Mouse (Mus musculus): ENCODE data around the gene Polr2h.
"Not testable (repeated sequence)": the region's sequence is repeated elsewhere in the genome, so short reads cannot be mapped to it uniquely, and the experiment has no call there.

The Polr2h gene

DNA sequence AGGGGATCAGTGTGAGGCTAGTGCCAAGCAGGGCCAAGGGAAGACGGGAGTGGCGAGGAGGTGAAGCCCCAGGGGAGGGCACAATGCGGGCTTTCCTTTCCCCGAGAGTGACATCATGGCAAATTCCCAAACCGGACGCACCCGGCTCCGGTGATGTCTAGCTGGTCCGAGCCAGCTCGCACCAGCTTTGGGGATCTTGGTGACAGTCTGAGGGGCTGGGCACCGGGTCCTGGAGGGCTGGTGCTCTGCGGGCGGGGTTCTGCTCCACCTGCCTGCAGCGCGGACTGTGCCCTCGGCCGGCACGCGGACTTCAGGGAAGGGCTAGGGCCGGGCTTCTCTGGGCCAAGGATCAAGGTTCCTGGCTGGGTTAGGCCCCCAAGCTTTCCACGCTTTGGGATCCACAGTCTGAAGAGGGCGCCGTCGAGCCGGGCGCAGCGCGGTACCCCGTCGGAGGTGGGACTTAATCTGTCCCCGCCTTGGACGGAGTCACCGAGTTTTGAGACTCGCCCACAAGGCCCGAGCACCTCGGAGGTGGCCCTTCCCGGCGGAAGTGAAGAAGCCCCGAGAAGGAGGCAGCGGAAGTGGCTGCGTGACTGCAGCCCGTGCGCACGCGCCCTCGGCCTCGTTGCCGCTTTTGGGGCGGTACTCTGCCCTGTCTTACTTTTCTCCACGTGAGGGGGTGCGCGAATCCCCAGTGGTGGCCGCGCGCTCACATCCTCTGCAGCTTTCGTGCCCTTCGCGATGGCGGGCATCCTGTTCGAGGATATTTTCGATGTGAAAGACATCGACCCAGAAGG lies at the start of gene Polr2h, which contains the start of gene Clcn2:
Gene Polr2h (plus strand): TSS at position 485 of the 797 bp plus-strand sequence.
Gene Clcn2 (minus strand): TSS at position 566 of the 797 bp plus-strand sequence.
- DNase-seq (ENCODE audit: low read depth, low spot score): peak; percentile 92

DNA sequence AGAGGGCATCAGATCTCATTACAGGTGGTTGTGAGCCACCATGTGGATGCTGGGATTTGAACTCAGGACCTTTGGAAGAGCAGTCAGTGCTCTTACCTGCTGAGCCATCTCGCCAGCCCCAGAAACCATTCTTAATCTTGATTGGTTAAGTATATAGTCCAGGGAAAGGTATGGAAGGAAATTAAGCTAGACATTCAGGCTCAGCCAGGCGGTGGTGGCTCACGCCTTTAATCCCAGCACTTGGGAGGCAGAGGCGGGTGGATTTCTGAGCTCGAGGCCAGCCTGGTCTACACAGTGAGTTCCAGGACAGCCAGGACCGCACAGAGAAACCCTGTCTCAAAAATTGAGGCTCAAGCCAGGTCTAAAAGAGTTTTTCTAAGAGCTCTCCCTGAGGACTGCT lies 49.5 kb upstream of the Polr2h start, which contains the start of gene Eif4g1:
Gene Eif4g1 (plus strand): TSS at position 301 of the 400 bp plus-strand sequence.
- not testable (repeated sequence) for DNase-seq (ENCODE audit: low read depth, low spot score)

DNA sequence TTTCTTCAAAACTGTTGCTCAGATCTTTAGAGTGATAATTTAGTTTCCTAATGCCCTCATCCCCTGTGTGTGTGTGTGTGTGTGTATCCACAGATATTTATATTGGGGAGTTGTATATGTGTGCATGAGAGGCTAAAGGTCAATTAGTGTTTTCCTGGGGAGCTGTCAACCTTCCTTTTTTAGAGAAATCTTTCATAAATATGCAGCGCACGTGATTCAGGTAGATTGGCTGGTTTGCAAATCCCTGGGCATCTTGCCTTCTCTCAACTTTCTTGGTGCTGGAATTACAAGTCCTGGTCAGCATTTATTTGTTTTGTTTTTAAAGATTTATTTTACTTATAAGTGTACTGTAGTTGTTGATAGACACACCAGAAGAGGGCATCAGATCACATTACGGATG lies 47.2 kb upstream of the Polr2h start:
- no peak for DNase-seq (ENCODE audit: low read depth, low spot score)

DNA sequence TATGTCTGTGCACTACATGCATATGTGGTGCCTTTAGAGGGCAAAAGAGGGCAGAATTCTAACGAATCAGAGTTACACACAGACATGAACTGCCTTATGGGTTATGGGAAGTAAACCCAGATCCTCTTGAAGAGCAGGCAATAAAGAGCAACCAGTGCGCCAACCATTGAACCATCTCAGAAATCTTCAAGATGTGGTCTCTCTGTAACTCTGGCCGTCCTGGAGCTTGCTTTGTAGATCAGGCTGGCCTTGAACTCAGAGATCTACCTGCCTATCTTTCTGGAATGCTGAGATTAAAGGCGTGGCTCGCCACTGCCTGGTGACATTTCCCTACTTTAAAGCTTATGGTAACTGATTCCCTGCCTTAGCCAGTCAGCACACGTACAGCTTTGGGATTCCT lies 45.6 kb upstream of the Polr2h start:
- DNase-seq (ENCODE audit: low read depth, low spot score): no peak

DNA sequence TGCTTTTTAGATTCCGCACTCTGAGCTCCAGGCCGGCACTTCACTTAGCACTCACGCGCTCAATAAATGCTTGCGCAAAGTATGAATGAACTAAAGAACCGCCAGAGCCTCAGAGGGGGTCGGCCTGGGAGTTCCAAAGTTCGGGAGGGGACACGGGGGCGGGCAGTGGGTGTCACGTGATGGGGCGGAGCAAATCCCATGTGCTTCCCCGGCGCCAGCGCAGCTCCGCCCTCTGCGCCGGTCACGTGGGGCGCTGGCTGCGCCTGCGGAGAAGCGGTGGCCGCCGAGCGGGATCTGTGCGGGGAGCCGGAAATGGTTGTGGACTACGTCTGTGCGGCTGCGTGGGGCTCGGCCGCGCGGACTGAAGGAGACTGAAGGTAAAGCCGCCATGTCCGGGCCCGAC lies 45.0 kb upstream of the Polr2h start:
- DNase-seq (ENCODE audit: low read depth, low spot score): peak; percentile 91

DNA sequence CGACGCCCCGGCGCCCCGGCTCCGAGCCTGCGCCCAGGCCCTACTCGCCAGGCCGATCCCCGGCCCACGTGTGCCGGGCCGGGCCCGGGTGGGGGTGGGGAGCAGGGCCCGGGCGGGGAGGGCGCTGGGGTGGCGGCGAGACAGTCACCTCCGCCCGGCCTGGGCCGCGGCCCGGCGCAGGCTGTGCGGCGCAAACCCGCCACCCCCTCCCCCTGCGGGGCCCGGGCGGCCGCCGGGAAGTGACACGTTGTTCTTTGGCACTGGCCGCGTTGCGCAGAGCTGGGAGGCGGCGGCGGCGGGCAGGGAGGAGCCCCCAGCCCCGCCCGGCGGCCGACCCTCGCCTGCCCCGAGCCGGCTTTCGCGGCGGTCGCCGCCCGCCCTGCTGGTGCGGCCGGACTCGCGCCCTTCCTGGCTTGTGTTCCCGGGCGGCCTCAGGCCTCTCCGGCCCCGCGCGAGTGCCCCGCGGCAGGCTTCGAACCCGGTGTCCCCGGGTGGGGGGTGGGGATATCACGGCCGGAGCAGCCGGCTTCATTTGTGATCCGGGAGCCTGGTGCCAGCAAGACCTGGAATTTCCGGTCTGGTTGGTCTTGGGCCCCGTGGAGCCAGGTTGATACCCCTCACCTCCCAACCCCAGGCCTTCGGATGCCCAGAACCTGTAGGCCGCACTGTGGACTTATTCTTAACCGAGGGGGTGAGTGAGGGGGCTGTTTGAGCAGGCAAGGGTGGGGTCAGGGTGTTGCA lies 44.3 kb upstream of the Polr2h start:
- no peak for DNase-seq (ENCODE audit: low read depth, low spot score)

DNA sequence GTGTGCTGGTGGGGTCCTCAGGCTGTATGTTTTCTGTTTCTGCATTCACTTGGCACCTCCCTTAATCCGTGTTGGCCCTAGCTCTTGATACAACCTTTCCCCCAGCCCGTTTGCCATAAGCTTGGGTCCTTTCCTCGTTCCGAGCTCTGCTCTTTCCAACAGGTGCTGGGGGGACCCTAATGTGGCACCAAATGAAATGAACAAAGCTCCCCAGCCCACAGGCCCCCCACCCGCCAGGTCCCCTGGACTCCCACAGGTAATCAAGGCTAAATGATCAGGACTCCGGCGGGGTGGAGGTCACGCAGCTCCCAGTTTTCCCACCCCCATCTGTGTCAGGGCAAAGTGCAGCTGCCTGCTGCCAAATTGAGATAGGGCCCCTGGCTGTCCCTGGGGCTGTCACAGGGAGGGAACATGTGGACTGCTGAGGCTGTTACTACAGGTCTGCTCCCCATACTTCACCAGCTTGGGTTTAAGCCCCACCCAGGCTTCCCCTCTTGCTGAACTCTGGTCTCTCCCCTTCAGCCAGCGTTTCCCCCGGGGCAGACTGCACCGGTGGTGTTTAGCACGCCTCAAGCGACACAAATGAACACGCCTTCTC lies 43.7 kb upstream of the Polr2h start:
- no peak for DNase-seq (ENCODE audit: low read depth, low spot score)

DNA sequence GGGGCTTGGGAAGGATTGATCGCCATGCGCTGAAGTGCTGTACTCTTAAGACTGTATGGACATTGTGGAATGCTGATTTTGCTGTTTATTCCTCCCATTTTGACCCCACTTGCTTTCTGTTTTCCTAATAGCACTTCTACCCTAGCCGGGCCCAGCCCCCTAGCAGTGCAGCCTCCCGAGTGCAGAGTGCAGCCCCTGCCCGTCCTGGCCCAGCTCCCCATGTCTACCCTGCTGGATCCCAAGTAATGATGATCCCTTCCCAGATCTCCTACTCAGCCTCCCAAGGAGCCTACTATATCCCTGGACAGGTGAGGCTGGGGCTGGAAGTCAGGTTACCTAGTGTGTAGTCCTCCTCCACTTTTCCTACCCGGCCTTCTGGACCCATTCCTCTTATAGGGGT lies 42.3 kb upstream of the Polr2h start:
- DNase-seq (ENCODE audit: low read depth, low spot score): no peak

DNA sequence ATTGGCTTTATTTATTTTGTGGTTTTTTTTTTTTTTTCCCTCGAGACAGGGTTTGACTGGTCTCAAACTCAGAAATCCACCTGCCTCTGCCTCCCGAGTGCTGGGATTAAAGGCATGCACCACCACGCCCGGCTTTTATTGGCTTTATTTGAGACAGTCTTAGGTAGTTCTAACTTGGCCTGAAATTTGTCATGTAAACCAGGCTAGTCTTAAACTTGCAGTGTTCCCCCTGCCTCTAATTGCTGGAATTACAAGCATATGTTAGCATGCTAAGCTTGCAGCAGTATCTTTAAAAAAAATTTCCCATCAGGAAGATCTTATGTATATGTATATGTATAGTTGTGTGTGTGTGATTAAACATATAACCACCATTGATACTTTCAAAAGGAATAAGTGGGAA lies 40.8 kb upstream of the Polr2h start:
- no peak for DNase-seq (ENCODE audit: low read depth, low spot score)

DNA sequence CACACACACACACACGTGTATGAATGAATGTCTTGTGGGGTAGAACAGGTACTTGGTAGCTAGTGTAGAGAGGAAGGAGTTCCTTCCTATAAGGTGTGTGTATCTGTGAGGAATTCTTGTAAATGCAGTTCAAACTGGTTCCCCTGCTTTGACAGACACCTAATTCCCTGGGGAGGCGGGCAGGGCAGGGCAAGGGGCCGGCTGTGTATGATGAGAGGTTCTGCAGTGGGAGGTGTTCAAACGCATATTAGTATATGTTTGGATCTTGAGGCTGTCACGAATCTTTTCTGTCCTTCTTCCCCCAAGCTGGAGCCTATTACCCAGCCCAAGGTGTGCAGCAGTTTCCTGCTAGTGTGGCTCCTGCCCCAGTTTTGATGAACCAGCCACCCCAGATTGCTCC lies 40.1 kb upstream of the Polr2h start:
- no peak for DNase-seq (ENCODE audit: low read depth, low spot score)

DNA sequence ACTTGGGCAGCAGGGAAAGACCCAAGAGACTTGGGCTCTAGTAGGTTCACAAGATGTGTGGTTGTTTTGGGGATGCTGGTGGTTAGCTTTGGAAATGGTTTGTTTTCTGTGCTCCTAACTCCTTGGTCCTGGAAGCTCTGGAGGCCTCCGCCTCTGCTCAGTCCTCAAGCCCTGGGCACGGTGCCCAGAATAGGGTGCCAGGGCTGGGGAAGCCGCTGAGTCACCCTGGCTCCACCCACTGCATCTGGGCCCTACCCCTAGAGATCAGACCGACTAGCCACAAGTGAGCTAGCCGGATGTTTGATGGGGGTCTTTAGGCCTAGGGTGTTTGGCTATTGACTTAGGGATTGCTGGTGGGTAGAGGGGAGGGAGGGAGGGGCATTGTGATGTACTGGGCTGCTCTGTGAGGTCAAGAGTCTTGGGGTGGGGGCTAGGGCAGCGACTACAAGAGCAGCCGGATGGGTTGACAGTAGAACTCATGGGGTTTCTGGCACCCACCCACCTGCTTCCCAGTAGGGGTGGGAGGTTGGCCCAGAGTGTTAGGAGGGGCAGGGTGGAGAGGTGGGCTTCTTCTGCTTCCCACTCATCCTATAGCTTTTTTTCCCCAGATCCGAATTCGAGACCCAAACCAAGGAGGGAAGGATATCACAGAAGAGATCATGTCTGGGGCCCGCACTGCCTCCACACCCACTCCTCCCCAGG lies 39.3 kb upstream of the Polr2h start:
- no peak for DNase-seq (ENCODE audit: low read depth, low spot score)

DNA sequence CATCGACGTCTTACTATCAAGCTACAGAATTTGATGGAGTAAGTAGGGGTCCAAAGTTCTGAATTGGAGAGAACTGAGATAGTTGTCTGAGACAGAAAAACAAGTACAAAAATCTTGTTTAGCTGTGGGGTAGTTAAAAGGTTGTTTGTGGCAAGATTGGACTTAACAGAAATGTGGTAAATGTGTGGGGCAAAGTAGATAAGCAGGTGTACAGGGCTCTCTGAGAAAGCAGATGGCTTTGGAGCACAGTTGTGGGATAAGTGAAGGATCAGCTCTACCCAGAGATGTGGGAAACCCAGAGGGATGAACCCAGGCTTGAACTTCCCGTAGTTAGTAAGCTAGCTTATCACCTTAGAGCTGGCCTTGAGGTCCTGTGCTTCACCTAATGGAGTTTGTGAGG lies 26.7 kb upstream of the Polr2h start:
- no peak for DNase-seq (ENCODE audit: low read depth, low spot score)

DNA sequence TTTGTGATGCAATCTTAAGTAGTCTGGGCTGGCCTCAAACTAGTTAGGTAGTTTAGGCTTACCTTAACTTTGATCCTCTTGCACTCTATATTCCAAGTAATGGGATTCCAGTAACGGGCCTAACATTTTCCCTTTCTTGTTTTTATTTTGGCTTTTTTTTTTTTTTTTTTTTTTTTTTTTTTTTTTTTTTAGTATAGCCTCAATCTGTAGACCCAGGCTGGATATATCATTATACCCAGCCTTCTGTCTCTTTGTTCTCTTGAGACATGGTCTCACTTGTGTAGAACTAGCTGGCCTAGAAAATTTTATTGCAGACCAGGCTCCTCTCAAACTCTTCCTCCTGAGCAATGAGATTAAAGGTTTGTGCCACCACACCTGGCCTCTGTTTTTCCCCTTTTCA lies 25.8 kb upstream of the Polr2h start:
- no peak for DNase-seq (ENCODE audit: low read depth, low spot score)

DNA sequence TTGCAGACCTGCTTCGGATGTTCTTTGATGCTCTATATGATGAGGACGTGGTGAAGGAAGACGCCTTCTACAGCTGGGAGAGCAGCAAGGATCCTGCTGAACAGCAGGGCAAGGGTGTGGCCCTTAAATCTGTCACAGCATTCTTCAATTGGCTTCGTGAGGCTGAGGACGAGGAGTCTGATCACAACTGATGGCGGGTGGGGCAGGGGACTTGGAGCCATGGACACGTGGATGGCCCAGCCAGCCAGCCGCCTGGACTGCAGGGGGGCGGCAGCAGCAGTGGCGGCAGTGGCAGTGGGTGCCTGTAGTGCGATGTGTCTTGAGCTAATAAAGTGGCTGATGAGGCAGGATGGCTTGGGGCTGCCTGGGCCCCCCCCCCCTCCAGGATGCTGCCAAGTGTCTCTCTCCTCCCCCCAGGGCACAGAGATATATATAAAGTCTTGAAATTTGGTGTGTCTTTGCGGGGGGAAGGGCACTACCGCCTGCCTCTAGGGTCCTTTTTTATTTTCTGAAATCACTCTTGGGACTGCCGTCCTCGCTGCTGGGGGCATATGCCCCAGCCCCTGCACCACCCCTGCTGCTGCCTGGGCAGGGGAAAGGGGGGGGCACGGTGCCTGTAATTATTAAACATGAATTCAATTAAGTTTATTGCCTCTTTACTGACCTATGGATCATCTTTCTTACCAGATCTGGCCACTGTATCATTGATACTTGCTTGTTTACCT lies 25.1 kb upstream of the Polr2h start:
- no peak for DNase-seq (ENCODE audit: low read depth, low spot score)

DNA sequence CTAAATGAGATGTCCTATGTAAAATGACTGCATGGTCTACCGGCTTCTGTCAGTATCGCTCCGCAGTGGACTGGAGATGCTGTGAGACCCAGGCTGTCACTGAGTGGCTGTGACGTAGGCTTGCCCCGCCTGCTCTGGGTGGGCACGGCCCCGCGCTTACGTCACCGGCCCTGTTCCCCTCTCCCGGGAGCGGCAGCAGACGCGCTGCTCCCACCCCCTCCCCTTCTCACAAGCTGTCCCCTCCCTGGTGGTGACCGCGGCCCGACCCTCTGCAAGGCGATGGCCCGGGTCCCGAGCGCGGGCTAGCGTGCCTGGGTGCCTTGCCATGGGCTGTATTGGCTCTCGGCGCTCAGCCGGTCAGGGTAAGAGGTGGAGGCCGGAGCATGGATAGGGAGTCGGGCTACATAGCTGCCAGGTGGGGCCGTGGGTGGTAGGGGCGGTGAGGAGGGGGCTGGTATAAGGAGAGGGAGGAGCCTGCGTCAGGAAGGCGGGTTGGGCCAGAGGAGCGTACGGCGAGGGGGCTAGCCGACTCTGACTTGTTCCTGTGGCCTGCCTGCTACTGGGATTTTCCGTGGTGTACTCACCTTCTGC lies 24.3 kb upstream of the Polr2h start, which contains the start of gene Fam131a:
Gene Fam131a (plus strand): TSS at position 131 of the 591 bp plus-strand sequence.
- DNase-seq (ENCODE audit: low read depth, low spot score): no peak

DNA sequence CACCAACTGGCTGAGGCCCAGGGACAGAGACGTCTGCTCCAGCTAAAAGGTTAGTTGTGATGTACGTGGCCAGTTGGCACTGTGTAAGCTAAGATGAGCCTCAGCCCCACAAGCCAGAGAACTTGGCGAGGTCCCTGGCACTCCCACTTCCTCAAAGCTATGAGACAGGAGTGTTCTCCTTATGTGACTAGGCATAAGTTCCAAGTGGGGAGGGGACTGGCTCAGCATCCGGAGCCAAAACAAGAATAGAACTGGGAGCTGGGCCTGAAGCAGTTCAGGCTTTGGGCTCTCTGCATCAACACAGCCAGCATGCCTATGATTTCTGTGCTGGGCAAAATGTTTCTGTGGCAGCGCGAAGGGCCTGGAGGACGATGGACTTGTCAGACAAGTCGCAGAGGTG lies 22.7 kb upstream of the Polr2h start:
- no peak for DNase-seq (ENCODE audit: low read depth, low spot score)

DNA sequence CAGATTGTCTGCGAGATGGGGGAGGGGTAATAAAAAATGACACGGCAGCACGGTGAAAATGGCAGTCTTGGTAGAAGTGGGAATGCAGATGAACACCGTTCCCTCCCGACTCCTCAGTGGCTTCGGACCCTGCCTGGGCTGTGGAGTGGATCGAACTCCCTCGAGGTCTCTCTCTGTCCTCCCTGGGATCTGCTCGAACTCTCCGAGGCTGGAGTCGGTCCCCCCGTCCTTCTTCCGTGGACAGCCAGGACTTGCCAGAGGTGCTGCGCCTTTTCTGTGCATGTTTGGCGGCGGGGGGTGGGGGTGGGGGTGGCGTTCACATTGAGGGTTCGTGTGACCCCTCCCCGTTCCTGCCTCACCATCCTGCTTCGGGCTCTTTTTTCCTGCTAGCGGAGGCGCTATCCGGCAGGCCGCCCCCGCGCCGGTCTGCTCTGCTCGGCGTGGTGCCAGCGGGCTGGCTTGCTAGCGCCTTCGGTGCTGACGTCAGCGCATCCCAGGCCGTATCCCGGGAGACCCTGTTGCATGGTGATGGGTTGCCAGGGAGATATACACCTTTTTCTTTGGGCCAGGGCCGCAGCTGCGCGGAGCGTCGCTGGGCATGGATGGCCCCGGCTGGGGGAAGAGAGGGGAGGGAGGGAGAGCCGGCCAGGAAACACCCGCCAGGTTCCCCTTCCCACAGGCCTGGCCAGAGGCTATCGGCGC lies 21.7 kb upstream of the Polr2h start:
- no peak for DNase-seq (ENCODE audit: low read depth, low spot score)

DNA sequence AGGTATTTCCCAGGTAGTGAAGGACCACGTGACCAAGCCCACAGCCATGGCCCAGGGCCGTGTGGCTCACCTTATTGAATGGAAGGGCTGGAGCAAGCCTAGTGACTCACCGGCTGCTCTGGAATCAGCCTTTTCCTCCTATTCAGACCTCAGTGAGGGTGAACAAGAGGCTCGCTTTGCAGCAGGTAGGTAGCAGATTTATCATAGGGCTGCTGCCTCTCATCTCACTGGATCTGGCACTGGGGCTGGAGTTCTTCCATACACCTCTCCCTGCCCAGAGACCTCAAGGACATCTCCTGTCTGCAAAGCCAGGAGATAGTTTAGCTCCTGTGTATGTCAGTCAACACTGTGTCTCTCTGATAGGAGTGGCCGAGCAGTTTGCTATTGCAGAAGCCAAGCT lies 18.2 kb upstream of the Polr2h start:
- DNase-seq (ENCODE audit: low read depth, low spot score): no peak

DNA sequence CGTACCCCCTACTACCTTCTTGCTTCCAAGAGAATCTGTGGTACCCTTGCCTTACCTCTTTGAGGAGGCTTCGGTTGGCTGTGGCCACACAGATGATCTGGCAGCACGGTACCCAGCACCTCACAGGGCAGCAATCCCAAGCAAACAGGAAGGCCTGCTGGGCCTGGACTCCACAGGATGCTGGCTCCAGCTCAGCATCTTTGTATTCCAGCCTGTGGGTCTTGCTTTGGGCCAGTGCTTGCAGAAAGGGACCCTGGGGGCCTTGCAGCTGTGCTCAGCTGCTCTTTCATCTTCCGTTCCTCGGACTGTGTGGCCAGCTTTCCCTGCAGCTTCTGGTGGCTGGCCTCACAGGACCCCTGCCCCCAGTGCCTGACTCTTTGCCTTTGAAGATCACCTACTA lies 17.4 kb upstream of the Polr2h start:
- DNase-seq (ENCODE audit: low read depth, low spot score): no peak

DNA sequence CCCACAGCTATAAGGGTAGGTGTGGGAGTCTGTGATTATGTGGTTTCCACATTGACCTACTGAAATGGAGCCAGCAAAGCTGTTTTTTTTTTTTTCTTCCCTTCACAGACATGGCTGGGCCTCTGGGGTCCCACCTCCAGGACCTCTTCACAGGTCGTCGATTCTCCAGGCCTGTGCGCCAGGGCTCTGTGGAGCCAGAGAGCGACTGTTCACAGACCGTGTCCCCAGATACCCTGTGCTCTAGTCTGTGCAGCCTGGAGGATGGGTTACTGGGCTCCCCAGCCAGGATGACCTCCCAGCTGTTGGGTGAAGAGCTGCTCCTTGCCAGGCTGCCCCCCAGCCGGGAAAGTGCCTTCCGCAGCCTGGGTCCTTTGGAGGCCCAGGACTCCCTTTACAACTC lies 16.1 kb upstream of the Polr2h start:
- DNase-seq (ENCODE audit: low read depth, low spot score): no peak
